Mouse (Mus musculus): ENCODE measurements around the gene Abcc4.

Gene Abcc4

DNA sequence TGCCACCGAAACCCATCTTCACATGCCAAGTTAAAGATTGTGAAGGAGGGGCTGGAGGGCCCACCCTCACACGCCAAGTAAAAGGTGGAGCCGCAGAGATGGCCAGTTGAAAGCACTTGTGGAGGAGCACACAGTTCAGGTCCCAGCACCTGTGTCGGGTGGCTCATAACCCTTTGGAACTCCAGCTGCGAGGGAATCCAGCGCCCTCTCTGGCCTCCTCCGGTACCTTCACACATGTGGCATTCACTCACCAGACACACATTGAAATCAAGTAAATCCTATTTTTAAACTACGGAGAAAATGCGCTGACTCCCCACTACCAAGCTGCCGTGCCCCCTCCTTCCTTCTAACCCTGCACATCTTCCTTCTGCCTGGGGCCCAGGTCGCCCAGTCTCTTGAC is 95.2 kb downstream of the Abcc4 start:
- DNase-seq (ENCODE audit: low read depth, low spot score): no peak
- Histone ChIP-seq H3K27me3 (ENCODE audit: control insufficient read depth, insufficient read depth, low read length, poor library complexity, severe bottlenecking) (no peaks in the 10 kb centered on the region), H3K36me3 (ENCODE audit: control insufficient read depth, insufficient read depth, low read length, poor library complexity, severe bottlenecking) (0 out of 2 replicates have a peak, but pooled peaks cover 3% of the 10 kb centered on the region)

DNA sequence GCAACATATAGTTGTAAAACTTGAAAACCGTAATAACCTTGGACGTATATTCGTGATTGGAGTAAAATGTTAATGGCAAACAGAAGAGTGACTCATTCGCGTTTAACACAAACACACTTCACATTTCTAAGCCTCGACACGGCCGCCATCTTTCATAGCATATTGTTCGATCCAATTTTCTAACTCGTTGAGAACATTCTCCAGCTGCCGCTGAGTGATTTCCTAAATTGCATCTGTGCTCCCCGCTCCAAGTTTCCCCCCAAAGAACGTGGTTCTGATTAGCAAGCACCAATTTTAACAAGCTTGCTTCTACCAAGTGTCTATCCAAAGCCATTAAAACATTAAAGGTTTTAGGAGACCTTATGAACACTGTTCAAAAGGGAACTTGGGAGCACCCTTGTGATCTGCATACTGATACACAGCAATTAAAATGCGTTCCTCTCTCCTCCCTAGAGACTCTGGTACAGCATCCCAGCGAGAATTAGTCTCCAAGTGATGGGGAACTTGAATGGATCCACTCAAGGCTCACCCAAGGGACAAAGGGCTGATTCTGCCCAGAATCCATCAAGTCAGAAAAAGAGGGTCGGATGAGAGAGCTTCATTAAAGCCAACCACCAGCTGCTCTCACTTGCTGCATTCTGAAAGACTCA is 97.1 kb downstream of the Abcc4 start:
- H3K36me3 ChIP-seq (ENCODE audit: control insufficient read depth, insufficient read depth, low read length, poor library complexity, severe bottlenecking): 0 out of 2 replicates have a peak, but pooled peaks cover 3% of the 10 kb centered on the region
- no peaks in the 10 kb centered on the region for H3K27me3 ChIP-seq (ENCODE audit: control insufficient read depth, insufficient read depth, low read length, poor library complexity, severe bottlenecking)
- DNase-seq (ENCODE audit: low read depth, low spot score): no peak

DNA sequence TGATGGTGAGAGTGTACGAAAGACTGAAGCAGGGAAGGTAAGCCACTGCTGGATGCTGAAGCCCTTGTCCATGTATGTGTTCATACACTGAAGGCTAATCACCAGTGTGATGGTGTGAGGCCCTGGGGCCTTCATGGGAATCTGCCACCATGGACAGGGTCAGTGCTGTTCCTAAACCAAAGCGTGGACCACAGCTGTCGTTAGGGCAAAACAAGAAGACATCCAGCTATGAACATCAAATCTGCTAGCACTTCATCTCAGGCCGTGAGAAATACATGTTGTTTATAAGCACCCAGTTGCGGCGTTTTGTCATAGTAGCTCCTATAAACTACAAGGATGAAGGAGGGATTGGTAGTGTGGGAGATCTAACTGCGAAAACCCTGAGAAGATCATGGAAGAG is 97.7 kb downstream of the Abcc4 start:
- Histone ChIP-seq H3K36me3 (ENCODE audit: control insufficient read depth, insufficient read depth, low read length, poor library complexity, severe bottlenecking) (0 out of 2 replicates have a peak, but pooled peaks cover 3% of the 10 kb centered on the region), H3K27me3 (ENCODE audit: control insufficient read depth, insufficient read depth, low read length, poor library complexity, severe bottlenecking) (no peaks in the 10 kb centered on the region)
- no peak for DNase-seq (ENCODE audit: low read depth, low spot score)

DNA sequence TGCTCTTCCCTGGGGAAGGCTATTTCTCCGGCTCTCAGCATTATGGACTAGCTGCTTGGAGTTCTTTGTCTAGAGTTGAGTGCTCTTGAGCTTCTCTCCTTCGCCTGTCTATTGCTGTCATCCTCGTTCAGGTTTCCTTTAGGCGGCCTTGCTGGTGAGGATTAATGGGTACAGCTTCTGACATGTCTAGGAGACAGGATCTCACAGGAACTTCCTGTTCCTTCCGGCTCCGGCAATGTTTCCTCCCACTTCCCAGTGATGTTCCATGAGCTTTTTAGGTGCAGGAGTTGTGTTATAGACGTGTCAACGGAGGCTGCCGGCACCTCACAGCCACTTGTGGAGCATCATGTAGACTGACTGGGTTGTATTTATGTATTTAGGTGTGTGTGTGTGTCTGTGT is 99.5 kb downstream of the Abcc4 start:
- no peaks in the 10 kb centered on the region for H3K27me3 ChIP-seq (ENCODE audit: control insufficient read depth, insufficient read depth, low read length, poor library complexity, severe bottlenecking)
- no peak for DNase-seq (ENCODE audit: low read depth, low spot score)
- 0 out of 2 replicates have a peak, but pooled peaks cover 1% of the 10 kb centered on the region for H3K36me3 ChIP-seq (ENCODE audit: control insufficient read depth, insufficient read depth, low read length, poor library complexity, severe bottlenecking)

DNA sequence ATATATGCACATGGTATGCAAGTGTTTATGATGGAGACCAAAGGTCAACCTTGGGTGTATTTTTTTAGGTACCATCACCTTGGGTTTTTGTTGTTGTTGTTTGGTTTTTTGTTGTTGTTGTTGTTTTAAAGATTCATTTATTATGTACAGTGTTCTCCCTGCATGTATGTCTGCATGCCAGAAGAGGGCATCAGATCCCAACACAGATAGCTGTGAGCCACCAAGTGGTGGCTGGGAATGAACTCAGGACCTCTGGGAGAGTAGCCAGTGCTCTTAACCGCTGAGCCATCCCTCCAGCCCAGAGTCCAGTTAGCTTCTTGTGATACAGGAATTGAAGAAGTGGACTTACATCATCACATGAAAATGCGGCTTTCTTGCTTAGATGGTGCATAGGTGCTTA is 101.1 kb downstream of the Abcc4 start:
- no peak for DNase-seq (ENCODE audit: low read depth, low spot score)
- Histone ChIP-seq H3K36me3 (ENCODE audit: control insufficient read depth, insufficient read depth, low read length, poor library complexity, severe bottlenecking) (0 out of 2 replicates have a peak, but pooled peaks cover 1% of the 10 kb centered on the region), H3K27me3 (ENCODE audit: control insufficient read depth, insufficient read depth, low read length, poor library complexity, severe bottlenecking) (no peaks in the 10 kb centered on the region)

DNA sequence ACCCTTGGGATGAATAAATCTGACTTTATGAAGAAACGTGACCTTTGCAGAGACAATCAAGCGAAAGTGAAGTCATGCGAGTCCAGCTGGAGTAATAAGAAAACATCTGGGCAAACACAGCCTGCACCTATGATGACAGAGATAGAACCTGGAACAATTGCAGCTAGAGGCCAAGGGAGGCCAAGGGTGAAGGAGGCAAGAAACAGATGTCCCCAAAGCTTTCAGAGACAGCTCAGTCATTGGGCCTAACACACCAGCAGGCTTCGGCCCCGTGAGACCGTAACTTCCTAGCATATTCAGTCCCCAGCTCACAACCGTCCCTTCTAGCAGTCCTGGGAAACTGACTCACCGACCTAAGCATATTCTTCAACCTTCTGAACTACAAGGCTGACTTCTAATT is 104.0 kb downstream of the Abcc4 start:
- H3K36me3 ChIP-seq (ENCODE audit: control insufficient read depth, insufficient read depth, low read length, poor library complexity, severe bottlenecking): peaks cover 1% of the 10 kb centered on the region; the same call in 1 of the 2 replicates
- H3K27me3 ChIP-seq (ENCODE audit: control insufficient read depth, insufficient read depth, low read length, poor library complexity, severe bottlenecking): no peaks in the 10 kb centered on the region
- DNase-seq (ENCODE audit: low read depth, low spot score): no peak

DNA sequence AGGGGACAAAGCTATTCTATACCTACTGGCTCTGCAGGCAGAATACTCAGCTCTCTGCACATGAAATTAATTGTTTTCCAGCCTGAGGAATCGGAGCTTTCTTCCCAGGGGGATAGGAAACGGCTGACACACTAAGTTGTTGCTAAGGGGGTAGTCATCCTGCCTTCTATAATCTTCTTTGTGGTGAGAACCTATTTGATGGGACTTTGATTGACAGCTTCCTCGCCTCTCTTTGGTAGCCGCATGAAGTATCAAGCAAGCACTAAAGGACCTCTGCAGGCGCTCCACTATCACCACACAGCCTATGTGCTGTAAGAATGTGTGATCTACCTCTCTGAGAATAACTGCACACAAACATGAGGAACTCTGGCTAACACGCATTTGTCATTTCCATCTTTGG is 105.3 kb downstream of the Abcc4 start:
- Histone ChIP-seq H3K36me3 (ENCODE audit: control insufficient read depth, insufficient read depth, low read length, poor library complexity, severe bottlenecking) (no peaks in the 10 kb centered on the region; the same call in 1 of the 2 replicates), H3K27me3 (ENCODE audit: control insufficient read depth, insufficient read depth, low read length, poor library complexity, severe bottlenecking) (no peaks in the 10 kb centered on the region)
- DNase-seq (ENCODE audit: low read depth, low spot score): no peak

DNA sequence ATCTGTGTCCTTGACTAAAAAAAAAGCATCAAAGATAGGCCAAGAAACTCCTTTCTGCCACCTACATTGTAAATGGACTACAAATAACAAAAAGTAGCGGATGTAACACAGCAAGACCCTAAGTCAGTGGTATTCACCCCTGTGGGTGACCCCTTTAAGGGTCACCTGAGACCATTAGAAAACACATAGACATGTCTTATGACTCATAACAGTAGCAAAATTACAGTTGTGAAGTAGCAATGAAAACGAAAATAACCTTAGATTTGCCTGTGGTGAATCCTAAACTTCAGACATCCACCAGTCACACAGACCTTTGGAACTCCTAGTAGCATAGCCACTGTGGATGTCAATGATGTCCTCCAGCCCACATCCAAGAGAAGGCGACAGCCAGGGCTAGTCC is 107.3 kb downstream of the Abcc4 start:
- H3K36me3 ChIP-seq (ENCODE audit: control insufficient read depth, insufficient read depth, low read length, poor library complexity, severe bottlenecking): peaks cover 6% of the 10 kb centered on the region
- no peaks in the 10 kb centered on the region for H3K27me3 ChIP-seq (ENCODE audit: control insufficient read depth, insufficient read depth, low read length, poor library complexity, severe bottlenecking)
- no peak for DNase-seq (ENCODE audit: low read depth, low spot score)

DNA sequence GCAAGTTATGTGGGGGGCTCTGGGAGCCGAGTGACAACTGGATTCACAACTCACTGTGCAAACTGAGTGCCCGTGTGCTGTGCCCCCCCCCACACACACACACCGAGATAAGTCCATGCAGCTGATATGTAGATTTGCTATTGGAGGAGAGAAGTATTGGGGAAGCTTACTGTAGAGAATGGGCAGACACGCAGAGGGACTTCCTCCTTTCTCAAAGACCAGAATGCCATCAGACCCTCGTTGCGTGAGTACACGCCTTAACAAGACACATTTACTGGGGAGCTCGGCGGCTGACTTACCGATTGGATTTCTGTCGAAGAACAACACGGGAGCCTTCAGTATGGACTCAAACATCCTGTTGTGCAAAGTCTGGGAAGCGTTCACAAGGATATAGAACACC is 111.6 kb downstream of the Abcc4 start:
- H3K27me3 ChIP-seq (ENCODE audit: control insufficient read depth, insufficient read depth, low read length, poor library complexity, severe bottlenecking): no peaks in the 10 kb centered on the region
- peaks cover 6% of the 10 kb centered on the region for H3K36me3 ChIP-seq (ENCODE audit: control insufficient read depth, insufficient read depth, low read length, poor library complexity, severe bottlenecking)
- no peak for DNase-seq (ENCODE audit: low read depth, low spot score)

DNA sequence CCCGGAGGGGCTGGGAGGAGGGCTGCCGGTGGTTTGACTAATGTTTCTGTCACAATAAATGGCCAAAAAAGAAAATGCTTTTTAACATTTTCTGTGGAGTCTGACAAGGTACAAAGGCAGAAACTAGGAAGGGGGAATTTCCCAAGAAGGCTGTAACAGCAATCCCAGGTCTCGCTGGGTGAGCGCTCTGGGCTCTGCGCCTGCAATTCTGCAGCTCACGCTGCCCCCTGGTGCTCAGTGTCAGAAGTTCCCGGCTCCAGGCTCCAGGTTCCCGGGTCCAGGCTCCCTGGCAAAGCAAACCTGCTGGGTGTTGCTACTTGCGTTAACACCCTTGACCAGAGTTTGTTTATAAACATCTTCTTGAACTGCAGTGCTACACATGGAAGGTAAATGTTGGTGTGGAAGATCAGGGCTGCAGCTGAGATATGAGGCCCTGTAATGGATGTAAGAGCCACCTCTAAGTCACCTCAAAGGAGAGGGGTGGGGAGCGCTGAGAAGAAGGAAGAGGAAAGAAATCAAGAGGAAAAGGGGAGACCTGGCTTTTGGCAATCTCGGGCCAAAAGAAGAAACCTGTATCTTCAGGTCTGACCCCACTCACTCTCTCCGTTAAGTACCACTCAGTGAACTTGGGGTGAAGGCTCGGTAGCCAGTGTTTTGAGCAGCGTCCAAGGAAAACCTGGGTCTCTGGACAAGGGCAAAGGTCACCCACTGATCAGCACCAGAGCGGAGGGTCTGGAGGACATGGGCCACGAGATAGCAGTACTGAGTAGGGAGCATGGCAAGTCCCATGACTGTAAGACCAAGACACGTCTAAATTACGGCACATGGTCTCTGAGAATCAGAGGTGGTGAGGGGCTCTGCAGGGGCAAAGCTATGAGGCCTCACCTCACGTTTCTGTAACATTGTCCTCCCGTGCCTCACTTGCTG is 114.3 kb downstream of the Abcc4 start:
- H3K27me3 ChIP-seq (ENCODE audit: control insufficient read depth, insufficient read depth, low read length, poor library complexity, severe bottlenecking): no peaks in the 10 kb centered on the region
- peak; percentile 20 for DNase-seq (ENCODE audit: low read depth, low spot score)
- peaks cover 6% of the 10 kb centered on the region; the same call in 1 of the 2 replicates for H3K36me3 ChIP-seq (ENCODE audit: control insufficient read depth, insufficient read depth, low read length, poor library complexity, severe bottlenecking)

DNA sequence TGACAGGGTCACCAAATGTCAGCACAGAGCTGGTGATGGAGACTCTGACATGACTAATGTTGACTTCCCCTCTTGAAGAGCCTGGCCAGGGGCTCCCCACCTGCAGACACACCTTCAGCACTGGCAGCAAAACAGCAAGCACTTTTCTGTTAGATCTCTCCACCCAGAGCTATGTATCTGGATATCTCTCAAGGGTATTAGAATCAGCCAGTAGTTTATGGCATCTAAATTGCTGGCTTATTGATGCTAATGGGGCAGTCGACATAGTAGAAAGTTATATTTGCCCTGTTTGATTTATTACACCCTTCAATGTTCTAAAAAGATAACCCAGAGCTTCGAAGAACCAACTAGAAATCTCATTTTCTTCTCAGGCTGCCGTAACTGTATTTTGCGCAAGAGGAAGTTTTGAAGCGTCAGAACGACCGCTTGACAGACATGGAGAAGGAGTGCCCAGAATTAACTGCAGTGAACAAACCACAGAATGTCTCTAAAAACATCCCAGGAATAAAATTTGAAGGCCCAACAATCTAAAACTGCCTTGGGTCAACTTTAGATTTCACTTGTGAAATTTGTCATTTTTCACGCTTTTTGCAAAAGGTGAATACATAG is 123.6 kb downstream of the Abcc4 start:
- no peak for DNase-seq (ENCODE audit: low read depth, low spot score)
- H3K36me3 ChIP-seq (ENCODE audit: control insufficient read depth, insufficient read depth, low read length, poor library complexity, severe bottlenecking): no peaks in the 10 kb centered on the region
- H3K27me3 ChIP-seq (ENCODE audit: control insufficient read depth, insufficient read depth, low read length, poor library complexity, severe bottlenecking): no peaks in the 10 kb centered on the region

DNA sequence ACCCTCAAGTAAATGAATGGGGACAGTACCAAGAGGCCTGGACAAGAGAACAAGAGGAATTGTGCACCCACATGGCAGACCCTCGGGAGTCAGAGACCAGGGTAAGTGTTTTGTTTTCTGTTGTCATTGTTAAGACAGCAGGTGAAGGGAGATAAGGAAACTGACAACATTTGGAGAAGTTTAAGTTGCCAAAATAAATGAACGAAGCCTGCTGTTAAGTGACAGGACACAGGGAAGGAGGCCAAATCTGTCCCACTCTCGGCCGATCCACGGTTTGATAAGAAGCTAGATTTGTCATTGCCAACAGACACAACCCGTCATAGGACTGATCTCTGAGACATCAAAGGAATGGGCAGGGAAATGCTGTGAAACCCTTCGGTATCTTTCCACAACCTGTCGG is 124.3 kb downstream of the Abcc4 start:
- no peaks in the 10 kb centered on the region for H3K27me3 ChIP-seq (ENCODE audit: control insufficient read depth, insufficient read depth, low read length, poor library complexity, severe bottlenecking)
- DNase-seq (ENCODE audit: low read depth, low spot score): no peak
- no peaks in the 10 kb centered on the region for H3K36me3 ChIP-seq (ENCODE audit: control insufficient read depth, insufficient read depth, low read length, poor library complexity, severe bottlenecking)

DNA sequence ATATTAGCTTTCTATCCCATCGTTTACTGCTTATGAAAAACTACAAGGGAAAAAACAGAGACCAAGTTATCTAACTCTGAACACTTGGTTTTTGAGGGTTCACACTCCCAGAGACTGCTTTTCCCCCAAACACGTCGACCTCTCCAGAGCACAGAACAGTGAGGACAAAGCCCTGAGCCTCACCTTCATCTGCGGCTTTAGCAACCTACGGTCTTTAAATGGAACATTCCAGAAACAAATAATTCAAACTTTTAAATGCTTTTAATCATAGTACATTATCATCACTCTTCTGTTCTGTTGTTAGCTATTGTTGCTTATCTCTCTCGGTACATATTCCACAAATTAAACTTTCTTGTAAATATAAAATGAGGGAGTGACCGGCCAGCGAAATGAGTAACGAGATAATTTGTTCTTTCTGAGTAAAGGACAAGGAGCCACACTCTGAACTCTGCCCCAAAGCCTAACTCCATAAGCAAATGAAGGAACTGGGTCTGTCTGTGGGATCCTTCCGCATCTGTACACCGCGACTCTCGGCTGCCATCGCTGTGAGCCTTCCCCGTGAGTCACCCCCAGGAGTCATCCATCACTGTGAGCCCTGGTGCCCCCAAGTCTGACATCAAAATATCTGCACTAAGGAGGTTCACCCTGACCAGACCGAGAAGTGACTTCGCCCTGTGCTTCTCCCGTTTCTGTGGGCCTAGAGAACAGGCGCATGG is 126.8 kb downstream of the Abcc4 start:
- H3K27me3 ChIP-seq (ENCODE audit: control insufficient read depth, insufficient read depth, low read length, poor library complexity, severe bottlenecking): no peaks in the 10 kb centered on the region
- no peak for DNase-seq (ENCODE audit: low read depth, low spot score)
- no peaks in the 10 kb centered on the region for H3K36me3 ChIP-seq (ENCODE audit: control insufficient read depth, insufficient read depth, low read length, poor library complexity, severe bottlenecking)

DNA sequence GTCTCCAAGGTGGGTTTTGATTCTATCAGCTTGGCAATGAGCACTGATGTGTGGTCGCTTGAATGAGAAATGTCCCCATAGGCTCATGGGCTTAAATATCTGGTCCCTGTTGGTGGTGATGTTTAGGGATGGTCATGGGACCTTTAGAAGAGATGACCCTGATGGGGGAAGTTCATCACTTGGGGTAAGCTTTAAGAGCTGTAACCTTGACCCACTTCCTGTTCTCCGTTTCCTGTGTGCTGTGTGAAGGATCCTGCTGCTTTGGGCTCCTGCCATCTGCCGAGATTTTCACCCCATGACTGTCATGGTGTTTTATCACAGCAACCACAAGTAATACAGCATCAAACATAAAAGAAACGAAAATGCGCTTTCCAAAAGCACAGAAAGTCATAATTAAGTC is 128.1 kb downstream of the Abcc4 start:
- DNase-seq (ENCODE audit: low read depth, low spot score): peak; percentile 32
- no peaks in the 10 kb centered on the region for H3K27me3 ChIP-seq (ENCODE audit: control insufficient read depth, insufficient read depth, low read length, poor library complexity, severe bottlenecking)

More for the DNA sequence above, 128.1 kb downstream of the Abcc4 start:
- no peaks in the 10 kb centered on the region for H3K36me3 ChIP-seq (ENCODE audit: control insufficient read depth, insufficient read depth, low read length, poor library complexity, severe bottlenecking)

All from splenic B cell, adult 2 months (primary cell).